Mouse (Mus musculus) liver, adult 2 months (tissue): Measurements from ENCODE around the gene Gm20696. TPM values are rescaled to one million over a fixed set of nuclear protein-coding genes. Genes with fewer than 3 reads are reported as not detected.

Experiments
- DNase-seq: peaks from one replicate; pipeline ENCODE4 v3.0.0-alpha.2; 2011; ENCODE audit warnings: low read depth, low spot score; ENCODE audit errors: extremely low read depth
- H3K27ac ChIP-seq: fragments of 200-500 bp; replicated peaks from 2 replicates; pipeline ENCODE4 v1.5.1; 2012; ENCODE audit warnings: low read depth, mild to moderate bottlenecking, control low read depth, inconsistent platforms, low read length; ENCODE audit not compliant: insufficient read depth
- H3K27me3 ChIP-seq: fragments of 200-500 bp; 2 replicates; pipeline ENCODE4 v1.6.1; 2012; ENCODE audit warnings: mild to moderate bottlenecking, moderate library complexity, low read length, inconsistent platforms; ENCODE audit not compliant: control insufficient read depth, insufficient read depth
- H3K36me3 ChIP-seq: fragments of 200-500 bp; 2 replicates; pipeline ENCODE4 v1.6.1; 2012; ENCODE audit warnings: low read length, inconsistent platforms; ENCODE audit not compliant: control insufficient read depth, insufficient read depth
- H3K4me1 ChIP-seq: fragments of 200-500 bp; 2 replicates; pipeline ENCODE4 v1.6.1; 2011; ENCODE audit warnings: low read length; ENCODE audit not compliant: control insufficient read depth, insufficient read depth
- H3K4me3 ChIP-seq: fragments of 200-500 bp; 2 replicates; pipeline ENCODE4 v1.5.1; 2011; ENCODE audit warnings: low read depth, mild to moderate bottlenecking, control low read depth, low read length, moderate library complexity; ENCODE audit not compliant: insufficient read depth
- H3K79me2 ChIP-seq: fragments of 200-500 bp; 2 replicates; pipeline ENCODE4 v1.6.1; 2012; ENCODE audit warnings: inconsistent platforms, mild to moderate bottlenecking, low read length, moderate library complexity; ENCODE audit not compliant: control insufficient read depth, insufficient read depth
- H3K9ac ChIP-seq: fragments of 200-500 bp; 2 replicates; pipeline ENCODE4 v1.6.1; 2012; ENCODE audit warnings: low read depth, mild to moderate bottlenecking, control low read depth, inconsistent platforms, low read length
- CTCF ChIP-seq: fragments of 200-500 bp; IDR thresholded peaks from 2 replicates; pipeline ENCODE4 v1.5.1; 2011; ENCODE audit warnings: low read depth, low read length, control low read depth
- POLR2A ChIP-seq: fragments of 200-500 bp; IDR thresholded peaks from 2 replicates; pipeline ENCODE4 v1.6.1; 2011; ENCODE audit warnings: low read length, control low read depth; ENCODE audit not compliant: insufficient read depth; ENCODE audit errors: extremely low read depth
- WGBS: fragments of 180-500 bp; shearing (Covaris S2); methylation state at CpG from one replicate; pipeline ENCODE4 v1.1.7; 2018; 5-methylcytosine and 5-hydroxymethylcytosine counted together
- polyA plus RNA-seq: library from polyadenylated mRNA; depleted of rRNA; stranded (reverse); fragments of >200 nt; gene quantifications from 2 replicates; pipeline ENCODE4 v1.2.3, GENCODE M21; 2012
- total RNA-seq: library from RNA; depleted of rRNA; stranded (reverse); fragments of >200 nt; gene quantifications from 2 replicates; pipeline ENCODE4 v1.2.3, GENCODE M21; 2014

The Gm20696 gene
- total and polyA plus RNA-seq, 2 experiments, result 0.26 to 6.5 TPM

GRCm38 (mm10) chr6:99402370-99402769 lies 264.2 kb downstream of the Gm20696 start:
- Histone ChIP-seq H3K27ac (no peak overlapping the region), H3K79me2 (peaks cover 6% of the 10 kb centered on the region), H3K4me1 (no peaks in the 10 kb centered on the region), H3K27me3 (no peaks in the 10 kb centered on the region), H3K4me3 (no peak overlapping the region), H3K9ac (no peak overlapping the region), H3K36me3 (peaks cover 6% of the 10 kb centered on the region; the same call in 1 of the 2 replicates)
- TF ChIP-seq POLR2A (no peak), CTCF (no peak)
- DNase-seq, result no peak
- WGBS, result 87% methylated on average over 3 of the region's 3 CpGs

GRCm38 (mm10) chr6:99401801-99402200 lies 264.8 kb downstream of the Gm20696 start:
- Histone ChIP-seq H3K4me1 (no peaks in the 10 kb centered on the region), H3K36me3 (peaks cover 10% of the 10 kb centered on the region; the same call in 1 of the 2 replicates), H3K27me3 (no peaks in the 10 kb centered on the region), H3K9ac (no peak overlapping the region), H3K4me3 (no peak overlapping the region), H3K79me2 (peaks cover 6% of the 10 kb centered on the region), H3K27ac (no peak overlapping the region)
- 83% methylated on average over 6 of the region's 6 CpGs for WGBS
- DNase-seq, result no peak
- TF ChIP-seq POLR2A (no peak), CTCF (no peak)

- TF ChIP-seq POLR2A, result no peak
- no peak for TF ChIP-seq CTCF
- peaks cover 13% of the 10 kb centered on the region; the same call in 1 of the 2 replicates for H3K36me3 ChIP-seq
- peaks cover 6% of the 10 kb centered on the region for H3K79me2 ChIP-seq
- no peaks in the 10 kb centered on the region for H3K27me3 ChIP-seq
- WGBS, result 67% methylated on average over 2 of the region's 2 CpGs
- H3K4me1 ChIP-seq, result no peaks in the 10 kb centered on the region
- H3K27ac ChIP-seq, result no peak overlapping the region
- H3K4me3 ChIP-seq, result no peak overlapping the region
- no peak for DNase-seq
- H3K9ac ChIP-seq, result no peak overlapping the region
Measured at GRCm38 (mm10) chr6:99401211-99401610, 265.4 kb downstream of the Gm20696 start.

- no peaks in the 10 kb centered on the region for H3K27me3 ChIP-seq
- H3K4me1 ChIP-seq, result no peaks in the 10 kb centered on the region
- no peak for DNase-seq
- TF ChIP-seq POLR2A (no peak), CTCF (no peak)
- no peak overlapping the region for H3K4me3 ChIP-seq
- no peak overlapping the region for H3K9ac ChIP-seq
- peaks cover 13% of the 10 kb centered on the region; the same call in 1 of the 2 replicates for H3K36me3 ChIP-seq
- 93% methylated on average over 12 of the region's 12 CpGs for WGBS
- peaks cover 9% of the 10 kb centered on the region for H3K79me2 ChIP-seq
- H3K27ac ChIP-seq, result no peak overlapping the region
Measured at GRCm38 (mm10) chr6:99395745-99396144, 270.9 kb downstream of the Gm20696 start.

GRCm38 (mm10) chr6:99394801-99395200 lies 271.8 kb downstream of the Gm20696 start:
- Histone ChIP-seq H3K9ac (no peak overlapping the region), H3K27me3 (no peaks in the 10 kb centered on the region), H3K4me1 (no peaks in the 10 kb centered on the region), H3K4me3 (no peak overlapping the region), H3K27ac (no peak overlapping the region), H3K79me2 (peaks cover 10% of the 10 kb centered on the region), H3K36me3 (peaks cover 13% of the 10 kb centered on the region; the same call in 1 of the 2 replicates)
- no peak for TF ChIP-seq CTCF
- TF ChIP-seq POLR2A, result no peak
- DNase-seq, result no peak
- 77% methylated on average over 5 of the region's 5 CpGs for WGBS

GRCm38 (mm10) chr6:99392484-99392883 lies 274.1 kb downstream of the Gm20696 start:
- TF ChIP-seq POLR2A (no peak), CTCF (no peak)
- no peak overlapping the region for H3K27ac ChIP-seq
- H3K36me3 ChIP-seq, result peaks cover 8% of the 10 kb centered on the region; the same call in 1 of the 2 replicates
- DNase-seq, result no peak
- no peak overlapping the region for H3K9ac ChIP-seq
- WGBS, result 93% methylated on average over 6 of the region's 6 CpGs
- H3K4me1 ChIP-seq, result no peaks in the 10 kb centered on the region
- H3K79me2 ChIP-seq, result peaks cover 4% of the 10 kb centered on the region; the same call in 1 of the 2 replicates
- H3K4me3 ChIP-seq, result no peak overlapping the region
- no peaks in the 10 kb centered on the region for H3K27me3 ChIP-seq
